Mouse (Mus musculus): ENCODE results near the gene Ankrd49.

DNA sequence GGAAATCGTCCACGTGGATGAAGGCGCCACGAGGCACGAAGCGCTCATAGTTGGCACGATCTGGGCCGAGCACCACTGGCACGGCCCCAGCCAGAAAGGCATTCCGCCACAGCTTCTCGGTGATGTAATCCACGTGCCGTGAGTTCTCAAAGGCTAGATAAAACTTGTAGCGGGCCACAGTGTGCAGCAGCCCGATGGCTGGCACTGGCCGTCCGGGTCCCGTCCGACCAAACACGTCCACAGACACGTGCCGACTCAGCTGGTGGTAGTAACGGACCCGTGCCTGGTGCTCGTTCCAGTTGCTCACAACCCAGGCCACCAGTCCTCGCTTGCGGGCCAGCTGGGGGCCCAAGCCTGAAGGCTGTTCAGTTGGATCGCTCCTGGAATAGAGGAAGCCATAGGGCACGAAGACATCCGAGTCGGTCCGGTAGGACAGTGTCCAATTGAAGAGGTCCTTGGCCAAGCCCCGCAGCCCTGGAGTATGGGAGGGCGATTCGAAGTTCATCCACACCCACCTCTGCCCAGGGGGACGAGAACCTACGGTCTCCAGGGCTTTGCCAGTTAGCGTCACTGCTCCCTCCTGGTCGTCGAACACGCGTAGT is 33.7 kb downstream of the Ankrd49 start:
- TF ChIP-seq GABPA (IDR thresholded peaks at IDR 0.05; ENCODE audit: low read depth, low read length): no peak
- TF ChIP-seq ZKSCAN1 (IDR thresholded peaks at IDR 0.05; ENCODE audit: low read depth, low read length): no peak
- TF ChIP-seq GATA1 (IDR thresholded peaks at IDR 0.05; ENCODE audit: low read depth, low read length): no peak
- no peak for TF ChIP-seq CTCF (IDR thresholded peaks at IDR 0.05 in 2 of 3, conservative IDR thresholded peaks at IDR 0.05 in 1 of 3; ENCODE audit: control insufficient read depth in 1 of 3, insufficient read depth in 1 of 3, low read depth in 2 of 3, low read length in 3 of 3, poor library complexity in 1 of 3, severe bottlenecking in 1 of 3)
- no peak for TF ChIP-seq MAX (IDR thresholded peaks at IDR 0.05; ENCODE audit: low read length)
- TF ChIP-seq USF1 (IDR thresholded peaks at IDR 0.05; ENCODE audit: low read depth, low read length): no peak

All from MEL (cell line).